Mouse (Mus musculus) right cerebral cortex, postnatal 36 days (tissue): ENCODE measurements around the gene Vamp2.

Experiments used
- DNase-seq, 2 experiments: peaks; one replicate each; pipeline ENCODE4 v3.0.0; 2022; ENCODE audit warnings: low spot score in 2 of 2, mixed read lengths in 1 of 2

The Vamp2 gene

GRCm38 (mm10) chr11:69088103-69088855 is at the start of gene Vamp2:
TSS of gene Vamp2 (plus strand) at chr11:69088490.
- DNase-seq = peak; percentile 90 to 91

GRCm38 (mm10) chr11:69045531-69046394 is 42.5 kb upstream of the Vamp2 start, which contains the start of gene Aurkb:
TSS of gene Aurkb (plus strand) at chr11:69045647.
- peak in 1 of 2 experiments; percentile 55 for DNase-seq

- DNase-seq = no peak
Observed at GRCm38 (mm10) chr11:69046395-69046774, 41.9 kb upstream of the Vamp2 start.

GRCm38 (mm10) chr11:69047592-69047991 is 40.7 kb upstream of the Vamp2 start:
- no peak for DNase-seq

GRCm38 (mm10) chr11:69048151-69048550 is 40.1 kb upstream of the Vamp2 start:
- no peak for DNase-seq

GRCm38 (mm10) chr11:69050748-69051147 is 37.5 kb upstream of the Vamp2 start:
- no peak for DNase-seq

GRCm38 (mm10) chr11:69051771-69052170 is 36.5 kb upstream of the Vamp2 start:
- DNase-seq = no peak

- no peak for DNase-seq
Observed at GRCm38 (mm10) chr11:69052824-69053421, 35.4 kb upstream of the Vamp2 start.

- DNase-seq = no peak
Observed at GRCm38 (mm10) chr11:69053848-69054247, 34.4 kb upstream of the Vamp2 start.

GRCm38 (mm10) chr11:69058265-69058664 is 30.0 kb upstream of the Vamp2 start:
- DNase-seq = no peak

- DNase-seq = no peak
Observed at GRCm38 (mm10) chr11:69058729-69059356, 29.4 kb upstream of the Vamp2 start.

- peak; percentile 97 to 98 for DNase-seq
Observed at GRCm38 (mm10) chr11:69059357-69059974, 28.8 kb upstream of the Vamp2 start, which contains the start of gene Borcs6. TSS of gene Borcs6 (plus strand) at chr11:69059717.

- DNase-seq = no peak
Observed at GRCm38 (mm10) chr11:69059975-69060411, 28.3 kb upstream of the Vamp2 start.

- no peak for DNase-seq
Observed at GRCm38 (mm10) chr11:69060448-69061254, 27.6 kb upstream of the Vamp2 start.

- no peak for DNase-seq
Observed at GRCm38 (mm10) chr11:69061255-69061912, 26.9 kb upstream of the Vamp2 start.

- DNase-seq = peak; percentile 61 to 67
Observed at GRCm38 (mm10) chr11:69062194-69062760, 26.0 kb upstream of the Vamp2 start.

- DNase-seq = peak; percentile 93
Observed at GRCm38 (mm10) chr11:69062761-69063224, 25.5 kb upstream of the Vamp2 start.

GRCm38 (mm10) chr11:69063413-69064201 is 24.7 kb upstream of the Vamp2 start:
- DNase-seq = peak in 1 of 2 experiments; percentile 59
